Mouse (Mus musculus) right cerebral cortex, postnatal 4 days (tissue): ENCODE measurements around the gene Ncoa3.

ENCODE experiments used
- DNase-seq: peaks from one replicate; pipeline ENCODE4 v3.0.0-alpha.2; 2022

The Ncoa3 gene

DNA sequence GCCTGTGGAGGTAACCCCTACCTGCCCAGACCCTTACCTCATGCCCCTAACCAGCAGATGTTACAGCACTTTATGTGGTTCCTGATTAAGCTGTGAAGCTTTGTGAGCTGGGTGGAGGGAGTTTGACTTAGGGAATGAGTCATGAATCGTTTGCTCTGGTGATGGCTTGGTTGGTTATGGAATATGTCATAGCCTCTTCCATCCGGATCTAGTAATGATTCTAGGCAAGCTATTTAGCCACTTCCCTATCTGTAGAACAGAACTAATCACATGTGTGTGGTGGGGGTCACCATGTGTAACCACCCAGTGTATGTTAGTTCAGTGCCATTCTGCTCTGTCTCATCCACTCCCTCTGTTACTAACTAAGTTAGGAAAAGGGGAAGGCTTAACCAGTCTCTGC lies 52.6 kb downstream of the Ncoa3 start:
- DNase-seq: no peak

DNA sequence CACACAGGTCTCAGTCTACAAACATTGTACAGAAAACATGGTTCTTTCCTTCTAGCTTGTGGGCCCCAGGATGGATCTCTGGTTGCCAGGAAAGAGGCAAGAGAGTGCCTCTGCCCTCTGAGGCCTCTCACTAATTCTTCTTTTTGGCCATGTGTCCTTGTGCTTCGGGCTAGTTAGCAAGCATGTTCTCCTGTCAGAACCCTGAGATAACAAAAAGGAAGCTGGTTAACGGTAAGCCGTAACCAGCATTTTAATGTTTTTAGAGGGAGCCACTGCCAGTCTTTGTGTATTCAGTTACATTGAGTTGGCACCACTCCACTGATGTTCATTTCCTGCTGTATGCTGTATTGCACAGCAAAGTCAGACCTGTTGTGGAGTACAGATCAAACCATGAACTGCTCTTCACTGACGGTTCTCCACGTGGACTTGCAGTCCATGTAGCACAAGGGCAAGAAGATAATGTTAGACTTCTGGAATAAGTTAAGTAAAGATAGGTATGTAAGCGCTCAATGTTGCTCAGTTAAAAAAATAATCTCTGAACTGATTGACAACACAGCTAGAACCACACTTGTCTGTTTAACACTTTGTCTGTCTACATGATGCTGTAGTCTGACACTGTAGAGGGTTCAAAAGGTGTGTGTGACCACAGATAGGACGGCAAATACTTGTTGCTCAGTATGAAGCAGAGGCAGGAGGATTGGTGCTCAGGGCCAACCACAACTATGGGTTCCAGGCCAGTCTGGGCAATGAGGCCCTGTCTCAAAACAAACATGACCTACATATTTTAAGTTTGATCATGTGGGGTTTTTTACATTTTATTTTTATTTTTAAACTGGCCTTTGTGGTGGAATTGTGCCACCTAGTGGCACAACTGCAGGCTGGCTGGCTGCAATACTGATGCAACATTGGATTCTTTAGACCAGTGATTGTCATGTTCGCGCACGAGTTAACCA lies 53.4 kb downstream of the Ncoa3 start:
- DNase-seq: peak; percentile 21

DNA sequence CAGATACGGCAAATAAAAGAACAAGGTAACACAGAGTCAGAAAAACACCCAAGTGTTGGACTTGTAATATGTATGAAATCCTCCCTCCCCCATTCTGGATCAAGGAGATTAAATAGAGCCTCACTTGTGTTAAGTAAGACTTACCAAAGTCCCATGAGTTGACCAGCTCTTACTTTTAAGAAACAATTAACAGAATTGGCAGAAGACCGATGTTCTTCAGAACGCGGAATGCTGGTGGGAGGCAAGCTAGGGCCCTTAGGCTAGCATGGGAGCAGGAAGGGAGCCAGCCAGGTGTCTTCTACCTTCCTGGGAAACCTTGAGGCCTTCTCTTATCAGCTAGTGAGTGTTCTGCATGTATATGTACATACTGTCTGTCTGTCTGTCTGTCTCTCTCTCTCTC lies 55.5 kb downstream of the Ncoa3 start:
- no peak for DNase-seq

DNA sequence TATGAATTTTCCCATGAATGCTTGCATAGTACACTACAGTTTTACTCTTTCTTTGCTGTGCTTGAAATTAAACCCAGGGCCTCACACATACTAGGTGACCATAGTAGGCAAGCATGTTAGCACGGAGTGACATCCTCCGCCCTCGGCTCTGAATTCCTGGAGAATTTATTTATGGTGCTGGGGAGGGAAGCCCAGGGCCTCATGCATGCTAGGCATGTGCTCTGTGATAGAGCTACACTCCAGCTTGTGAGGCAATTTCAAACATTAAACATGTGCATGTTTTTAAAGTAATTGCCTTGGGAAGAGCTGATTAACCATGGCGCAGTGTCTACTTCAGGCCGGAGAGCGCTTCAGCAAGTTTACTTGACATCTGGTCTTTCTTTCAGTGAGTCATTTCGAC lies 56.4 kb downstream of the Ncoa3 start:
- no peak for DNase-seq

DNA sequence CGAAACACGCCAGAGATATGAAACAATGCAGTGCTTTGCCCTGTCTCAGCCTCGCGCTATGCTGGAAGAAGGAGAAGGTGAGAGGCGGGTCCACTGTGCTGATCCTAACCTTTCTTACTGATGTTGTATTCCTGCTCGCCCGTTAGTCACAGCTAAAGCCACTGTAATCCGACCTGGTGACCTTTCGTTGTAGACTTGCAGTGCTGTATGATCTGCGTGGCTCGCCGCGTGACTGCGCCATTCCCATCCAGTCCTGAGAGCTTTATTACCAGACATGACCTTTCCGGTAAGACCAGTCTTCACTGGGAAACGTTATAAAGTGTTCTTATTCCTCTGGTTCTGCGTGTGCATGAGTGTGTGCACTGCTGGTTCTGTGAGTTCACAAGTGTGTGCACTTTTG lies 59.0 kb downstream of the Ncoa3 start:
- no peak for DNase-seq

DNA sequence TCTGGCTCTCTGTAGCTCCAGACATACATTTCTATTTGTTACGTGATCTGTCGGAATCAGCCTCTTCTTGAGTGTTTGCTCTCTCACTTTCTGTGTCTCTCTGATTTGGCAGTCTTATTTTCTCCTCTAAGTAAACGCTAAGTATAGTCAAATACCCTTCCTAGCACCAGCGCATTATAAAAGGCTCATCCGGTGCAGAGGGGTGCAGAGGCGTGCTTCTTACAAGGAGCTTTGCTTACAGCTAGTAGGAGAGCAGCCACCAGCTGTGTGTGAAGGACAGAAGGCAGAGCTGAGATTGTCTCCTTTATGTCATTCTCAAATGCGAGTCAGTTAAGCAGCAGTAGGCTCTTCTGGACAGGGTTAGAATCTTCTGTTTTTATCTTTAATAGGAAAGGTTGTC lies 59.5 kb downstream of the Ncoa3 start:
- DNase-seq: no peak

DNA sequence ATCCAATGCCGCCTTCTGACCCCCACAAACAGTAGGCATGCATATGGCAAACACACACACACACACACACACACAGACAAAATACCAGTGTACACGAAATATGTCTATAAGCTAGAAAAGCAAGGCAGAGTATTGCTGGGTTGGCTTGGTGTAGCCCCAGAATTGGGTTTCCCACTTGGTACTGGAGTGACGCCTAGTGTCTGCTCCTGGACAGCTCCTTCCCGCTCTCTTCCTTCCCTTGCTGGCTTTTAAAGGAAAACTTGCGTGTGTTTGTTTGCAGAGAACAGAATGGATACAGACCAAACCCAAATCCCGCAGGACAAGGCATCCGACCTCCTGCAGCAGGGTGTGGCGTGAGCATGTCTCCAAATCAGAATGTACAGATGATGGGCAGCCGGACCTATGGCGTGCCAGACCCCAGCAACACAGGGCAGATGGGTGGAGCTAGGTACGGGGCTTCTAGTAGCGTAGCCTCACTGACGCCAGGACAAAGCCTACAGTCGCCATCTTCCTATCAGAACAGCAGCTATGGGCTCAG lies 61.6 kb downstream of the Ncoa3 start:
- no peak for DNase-seq

DNA sequence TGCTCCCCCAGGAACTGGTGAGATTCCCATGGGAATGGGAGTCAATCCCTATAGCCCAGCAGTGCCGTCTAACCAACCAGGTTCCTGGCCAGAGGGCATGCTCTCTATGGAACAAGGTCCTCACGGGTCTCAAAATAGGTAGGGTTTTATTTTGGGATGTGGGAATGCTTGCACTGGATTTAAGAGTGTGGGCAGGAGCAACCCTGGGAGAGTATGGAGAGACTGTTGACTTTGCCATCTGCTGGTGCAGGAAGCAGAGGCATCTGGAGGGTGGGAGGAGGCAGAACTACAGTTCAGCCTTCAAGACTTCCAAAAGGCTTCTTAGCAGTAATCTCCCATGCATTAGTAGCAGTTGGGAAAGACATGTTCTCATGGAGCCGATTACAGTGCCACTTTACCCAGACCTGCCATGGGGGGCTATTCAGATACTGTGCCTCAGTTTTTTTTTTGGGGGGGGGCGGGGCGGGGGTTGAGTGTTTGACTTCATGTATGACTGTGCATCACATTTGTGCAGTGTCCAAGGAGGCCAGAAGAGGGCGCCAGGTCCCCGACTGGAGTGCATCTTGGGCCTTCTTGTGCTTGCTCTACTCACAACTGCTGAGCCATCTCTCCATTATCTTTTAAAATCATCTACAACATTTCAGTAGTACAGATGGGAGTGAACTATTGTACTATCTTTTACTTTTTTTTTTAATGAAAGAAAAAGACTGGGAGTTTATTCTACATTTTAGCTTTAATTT lies 67.4 kb downstream of the Ncoa3 start:
- DNase-seq: peak; percentile 70

DNA sequence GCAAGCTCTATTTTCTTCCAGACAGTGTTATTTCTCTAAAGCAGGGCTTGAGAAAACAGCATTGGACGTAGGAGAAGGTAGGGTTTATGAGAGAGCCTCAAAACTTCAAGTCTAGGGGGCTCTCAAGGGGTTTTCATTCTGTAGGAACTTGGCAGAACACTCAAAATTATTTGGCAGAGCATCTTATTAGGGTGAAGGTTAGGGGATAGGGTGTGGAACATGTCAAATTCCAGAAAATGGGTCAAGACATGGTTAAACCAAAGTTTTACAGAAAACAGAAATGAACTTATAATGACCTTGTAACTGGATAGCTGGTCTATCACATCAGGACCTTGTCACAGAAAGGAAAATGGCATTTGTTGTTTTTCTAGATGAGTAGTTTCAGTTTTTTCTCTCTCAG lies 69.6 kb downstream of the Ncoa3 start:
- DNase-seq: no peak

DNA sequence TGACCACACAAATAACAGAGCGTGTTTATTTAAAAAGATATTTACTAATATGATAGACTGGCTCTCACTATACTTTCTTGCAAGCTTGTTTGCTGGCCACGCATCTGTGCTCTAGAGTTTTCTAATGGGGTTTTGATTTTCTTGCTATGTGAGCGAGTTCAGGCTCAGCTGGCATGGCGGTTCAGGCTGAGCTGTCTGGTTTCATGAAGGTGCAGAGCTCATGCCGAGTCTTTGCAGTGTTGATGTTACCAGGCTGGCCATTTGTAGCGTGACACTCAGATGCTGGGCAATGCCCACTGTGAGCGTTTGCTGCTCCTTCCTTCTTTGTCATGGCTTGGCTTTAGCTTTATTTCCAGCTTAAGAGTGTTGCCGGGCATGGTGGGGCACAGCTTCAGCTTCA lies 70.0 kb downstream of the Ncoa3 start:
- no peak for DNase-seq

DNA sequence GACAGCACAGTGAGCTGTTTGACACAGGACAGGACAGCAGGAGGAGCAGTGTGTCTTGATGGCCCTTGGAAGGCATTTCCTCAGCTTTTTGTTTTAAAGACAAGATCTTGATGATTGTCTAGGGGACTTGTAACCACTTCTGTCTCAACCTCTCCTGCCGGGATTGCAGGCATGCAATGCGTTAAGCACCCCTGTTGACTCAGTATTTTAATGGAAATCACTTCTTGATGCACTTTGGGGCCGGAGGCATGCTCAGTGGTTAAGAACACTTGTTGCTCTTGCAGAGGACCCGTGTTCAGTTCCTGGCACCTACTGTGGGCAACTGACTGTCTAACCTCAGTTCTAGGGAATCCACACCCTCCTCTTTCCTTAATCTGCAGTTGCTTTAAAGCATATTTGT lies 74.0 kb downstream of the Ncoa3 start:
- no peak for DNase-seq

DNA sequence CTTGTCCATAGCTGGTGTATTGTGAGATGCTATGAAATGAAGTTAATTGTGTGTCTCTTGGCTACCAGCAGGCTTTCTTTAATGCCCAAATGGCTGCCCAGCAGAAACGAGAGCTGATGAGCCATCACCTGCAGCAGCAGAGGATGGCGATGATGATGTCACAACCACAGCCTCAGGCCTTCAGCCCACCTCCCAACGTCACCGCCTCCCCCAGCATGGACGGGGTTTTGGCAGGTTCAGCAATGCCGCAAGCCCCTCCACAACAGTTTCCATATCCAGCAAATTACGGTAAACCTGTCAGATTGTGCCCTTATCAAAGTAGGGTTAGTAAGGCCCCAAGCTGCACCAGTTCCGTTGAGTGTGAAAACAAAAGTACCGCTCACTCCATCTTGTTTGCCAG lies 75.8 kb downstream of the Ncoa3 start:
- no peak for DNase-seq

DNA sequence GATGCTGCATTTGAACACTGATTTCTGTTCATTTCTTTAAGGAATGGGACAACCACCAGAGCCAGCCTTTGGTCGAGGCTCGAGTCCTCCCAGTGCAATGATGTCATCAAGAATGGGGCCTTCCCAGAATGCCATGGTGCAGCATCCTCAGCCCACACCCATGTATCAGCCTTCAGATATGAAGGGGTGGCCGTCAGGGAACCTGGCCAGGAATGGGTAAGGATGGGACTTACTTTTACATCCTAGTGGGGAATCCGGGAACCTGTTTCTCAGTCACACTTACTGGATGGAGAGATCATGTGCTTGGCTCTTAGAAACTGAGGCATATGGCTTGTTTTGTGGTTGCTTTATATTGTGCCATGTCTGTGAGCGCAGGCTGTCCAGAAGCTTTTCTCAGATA lies 76.7 kb downstream of the Ncoa3 start:
- no peak for DNase-seq

DNA sequence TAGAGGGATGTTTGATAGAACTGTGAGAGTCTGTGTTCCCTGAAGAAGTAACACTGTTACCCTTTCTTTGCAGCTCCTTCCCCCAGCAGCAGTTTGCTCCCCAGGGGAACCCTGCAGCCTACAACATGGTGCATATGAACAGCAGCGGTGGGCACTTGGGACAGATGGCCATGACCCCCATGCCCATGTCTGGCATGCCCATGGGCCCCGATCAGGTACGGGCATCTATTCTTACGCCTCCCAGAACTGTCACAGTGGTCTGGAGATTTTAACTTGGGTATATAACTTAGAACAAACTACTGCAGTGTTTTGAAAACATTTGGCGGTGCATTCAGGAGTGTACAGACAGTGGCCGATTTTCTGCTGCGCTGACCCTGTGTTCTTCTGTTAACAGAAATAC lies 77.3 kb downstream of the Ncoa3 start:
- no peak for DNase-seq

DNA sequence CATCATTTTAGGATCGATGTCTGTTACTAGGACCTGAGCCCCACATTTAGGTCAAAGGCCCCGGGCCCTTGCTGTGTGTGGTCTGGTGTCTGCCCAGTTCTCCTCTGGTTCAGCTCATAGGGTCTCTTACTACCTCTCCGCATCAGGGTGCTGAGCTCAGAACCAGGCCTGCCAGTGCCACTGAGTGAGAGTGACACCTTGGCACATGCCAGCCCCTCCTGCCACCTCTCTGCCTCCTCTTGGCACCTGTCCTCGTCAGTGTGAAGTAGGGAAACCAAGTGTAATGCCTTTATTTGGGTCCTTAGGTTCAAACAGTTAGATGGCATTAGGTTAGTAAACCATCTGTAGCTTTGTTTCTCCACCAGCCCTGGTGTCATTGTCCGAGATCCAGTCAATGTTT lies 79.0 kb downstream of the Ncoa3 start:
- DNase-seq: no peak

DNA sequence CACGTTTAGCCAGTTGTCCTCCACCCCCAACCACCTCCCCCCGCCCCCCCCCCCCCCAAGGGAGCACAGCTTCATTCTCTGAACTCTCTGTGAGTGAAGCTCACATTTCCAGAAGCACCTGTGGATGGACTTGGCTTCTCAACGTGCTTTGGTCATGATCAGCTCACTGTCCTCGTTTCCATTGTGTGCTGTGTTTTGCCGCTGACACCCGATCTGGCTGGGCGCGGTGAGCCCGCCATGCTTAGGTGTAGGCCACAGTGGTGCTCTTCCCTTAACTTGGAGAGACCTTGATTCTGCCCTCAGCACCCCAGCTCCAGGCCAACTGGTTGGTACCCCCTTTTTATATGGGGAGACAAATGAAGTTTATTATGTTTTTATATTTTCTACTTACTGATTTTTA lies 79.5 kb downstream of the Ncoa3 start:
- DNase-seq: no peak

DNA sequence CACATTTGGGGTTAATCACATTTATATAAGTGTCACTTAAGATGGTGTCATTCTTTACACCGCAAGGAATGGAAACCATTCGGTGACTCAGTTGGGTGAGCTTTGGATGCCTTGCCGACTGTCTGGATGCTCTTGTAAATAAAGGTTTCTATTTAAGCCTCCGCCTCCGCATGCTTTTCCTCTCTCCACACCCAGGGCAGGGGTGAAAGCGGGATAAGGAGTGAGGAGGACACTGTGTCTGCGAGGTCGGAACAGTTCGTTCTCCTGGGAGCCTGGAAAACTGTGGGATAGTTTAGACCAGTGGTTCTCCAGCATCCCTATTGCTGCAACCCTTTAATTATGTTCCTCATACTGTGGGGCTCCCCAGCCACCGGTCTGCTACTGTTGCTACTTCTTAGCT lies 80.6 kb downstream of the Ncoa3 start:
- no peak for DNase-seq

DNA sequence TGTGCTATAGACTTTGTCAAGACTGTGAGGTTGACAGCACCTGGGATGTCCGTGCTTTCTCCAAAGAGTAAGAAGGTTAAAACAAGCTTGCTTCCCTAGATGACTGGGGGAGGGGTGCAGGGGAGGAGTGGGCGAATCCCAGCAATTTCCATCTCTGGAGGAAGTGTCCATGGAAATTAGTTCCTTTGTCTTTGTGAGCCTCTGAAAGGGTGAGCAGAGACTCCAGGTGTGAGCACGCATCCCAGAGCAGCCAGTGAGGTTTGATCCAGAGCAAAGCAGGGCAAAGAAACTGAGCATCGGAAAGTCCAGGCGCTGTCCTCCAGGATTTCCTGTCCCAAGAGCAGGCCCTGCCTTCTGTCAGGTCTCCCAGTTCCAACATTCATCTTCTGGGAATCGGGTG lies 81.9 kb downstream of the Ncoa3 start:
- DNase-seq: no peak

DNA sequence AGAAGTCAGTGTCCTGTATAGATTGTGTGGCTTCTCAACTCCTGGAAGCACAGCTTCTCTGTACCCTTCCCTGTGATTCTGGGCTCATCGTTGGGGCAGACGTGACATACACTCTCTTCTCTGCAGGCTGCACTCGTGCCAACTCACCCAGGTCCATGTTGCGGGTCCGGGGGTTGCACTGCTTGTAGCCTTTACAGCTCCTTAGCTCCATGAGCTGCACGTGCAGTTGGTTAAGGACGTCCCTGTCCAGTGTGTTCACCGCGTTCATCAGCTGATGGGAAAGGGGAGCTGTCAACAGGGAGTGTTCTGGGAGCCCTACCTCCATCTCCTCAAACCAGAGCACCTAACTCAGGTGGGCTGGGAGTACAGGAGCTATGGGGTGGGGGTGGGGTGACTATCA lies 84.9 kb downstream of the Ncoa3 start:
- DNase-seq: no peak

DNA sequence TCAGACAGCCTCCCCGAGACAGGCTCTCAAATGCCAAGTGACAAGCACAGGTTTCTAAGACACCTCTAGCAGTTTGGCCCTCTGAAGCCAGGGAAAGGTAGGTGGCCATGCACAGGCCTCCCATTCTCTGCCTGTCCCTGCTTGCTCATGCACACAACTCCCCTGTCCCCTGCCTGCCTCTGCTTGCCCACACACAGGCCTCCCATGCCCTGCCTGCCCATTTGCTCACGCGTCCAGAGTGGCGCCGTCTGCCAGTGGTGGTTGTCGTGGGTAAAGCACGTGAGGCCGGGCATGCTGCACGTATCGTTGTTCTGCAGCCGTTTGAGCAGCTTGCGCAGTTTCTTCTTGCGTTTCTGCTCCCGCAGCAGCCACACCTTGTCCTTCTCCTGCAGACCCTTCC lies 86.8 kb downstream of the Ncoa3 start:
- DNase-seq: no peak

DNA sequence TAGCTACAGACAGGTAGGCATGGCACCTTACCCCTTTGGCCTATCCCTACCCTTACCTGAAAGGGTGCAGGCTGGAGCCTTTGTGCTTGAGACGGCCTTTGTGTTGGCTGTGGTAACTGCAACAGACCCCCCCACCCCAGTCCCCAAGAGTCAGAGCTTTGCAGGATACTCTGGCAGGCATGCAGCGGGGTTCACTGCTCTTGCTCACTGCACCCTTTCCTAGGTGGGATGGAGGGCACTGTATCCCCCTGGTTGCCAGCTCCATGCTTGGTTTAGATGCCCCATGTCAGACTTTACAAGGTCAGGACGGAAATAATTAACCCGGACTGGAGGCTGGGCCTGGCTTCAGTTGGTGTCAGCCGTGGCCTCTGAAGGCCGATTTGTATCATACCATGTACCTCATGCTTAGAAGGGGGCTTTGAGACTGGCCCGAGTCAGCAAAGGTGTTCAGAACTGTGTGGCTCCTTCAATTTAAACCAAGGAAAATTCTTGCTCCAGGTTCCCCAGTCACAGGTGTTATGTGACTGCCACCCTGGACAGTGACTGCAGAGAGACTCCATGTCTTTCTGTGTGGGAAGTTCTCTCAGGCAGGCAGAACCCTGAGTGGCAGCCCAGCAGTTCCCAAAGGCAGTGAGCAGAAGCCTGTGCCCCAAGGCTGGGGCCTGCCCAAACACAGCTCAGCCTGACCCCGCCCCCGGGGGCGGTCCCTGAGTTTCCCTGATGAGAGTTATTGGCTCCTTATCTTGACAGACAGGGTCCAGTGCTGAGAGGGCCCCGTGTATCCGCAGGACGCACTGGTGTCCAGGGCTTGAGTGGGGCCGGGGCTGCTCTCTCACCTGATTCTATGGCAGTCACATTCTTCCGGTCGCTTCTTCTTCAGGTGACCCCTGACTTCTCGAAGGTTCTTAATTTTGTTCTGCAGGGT lies 87.8 kb downstream of the Ncoa3 start:
- no peak for DNase-seq

DNA sequence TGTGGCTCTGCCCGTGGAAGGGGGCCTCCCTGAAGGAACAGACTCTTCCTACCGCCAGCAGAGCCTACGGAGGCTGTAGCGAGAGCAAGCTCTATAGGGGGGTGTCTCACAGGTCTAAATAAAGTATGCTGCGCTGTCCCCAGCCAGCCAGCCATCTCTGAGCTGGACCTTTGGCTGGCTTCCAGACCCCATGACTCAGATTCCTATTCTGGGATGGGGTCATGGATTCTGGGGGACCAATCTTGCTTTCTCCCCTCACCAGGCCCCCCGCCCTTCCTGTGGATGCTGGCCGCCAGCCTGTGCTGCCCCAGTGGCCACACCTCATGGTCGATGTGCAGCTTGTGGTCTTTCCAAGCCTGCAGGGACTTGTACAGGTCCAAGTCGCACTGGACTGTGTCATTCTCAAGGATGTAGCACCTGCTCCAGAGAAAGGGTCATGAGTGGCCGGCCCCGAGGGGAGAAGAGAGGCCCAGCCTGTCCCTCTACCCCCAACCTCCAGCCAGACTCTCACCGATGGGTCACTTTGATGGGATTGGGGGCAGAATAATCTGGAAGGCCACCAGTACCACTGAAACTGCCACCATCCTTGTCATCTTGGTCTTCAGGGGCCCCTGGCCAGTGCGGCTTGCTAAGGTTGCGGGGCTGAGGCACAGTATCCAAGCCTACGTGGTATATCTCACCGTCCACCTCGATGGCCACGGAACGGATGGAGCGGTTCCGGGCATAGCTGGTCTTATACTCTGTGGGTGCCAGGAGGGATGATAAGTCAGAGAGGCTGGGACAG lies 88.7 kb downstream of the Ncoa3 start:
- DNase-seq: no peak
